Mouse (Mus musculus) stomach, postnatal 0 days (tissue): ENCODE results near the gene Kcnj10. TPM values are rescaled to one million over a fixed set of nuclear protein-coding genes. Genes with fewer than 3 reads are reported as not detected.

Experiments
- ATAC-seq: fragments of 200-750 bp; cut with Nextera tagmentation; 2 replicates; pipeline ENCODE4 v1.8.0; 2017; ENCODE audit not compliant: low FRiP score, low TSS enrichment
- DNase-seq: peaks from one replicate; pipeline ENCODE4 v3.0.0-alpha.2; 2016; ENCODE audit warnings: low spot score
- H3K27ac ChIP-seq: fragments of 300-500 bp; sonication (generic); replicated peaks from 2 replicates; pipeline ENCODE4 v1.5.1; 2014; ENCODE audit warnings: mild to moderate bottlenecking, control low read depth
- H3K27me3 ChIP-seq: fragments of 300-500 bp; sonication (generic); 2 replicates; pipeline ENCODE4 v1.6.1; 2014; ENCODE audit warnings: low read length; ENCODE audit not compliant: control insufficient read depth, insufficient read depth
- H3K36me3 ChIP-seq: fragments of 300-500 bp; sonication (generic); 2 replicates; pipeline ENCODE4 v1.6.1; 2014; ENCODE audit warnings: low read length, mixed read lengths; ENCODE audit not compliant: control insufficient read depth, insufficient read depth
- H3K4me1 ChIP-seq: fragments of 300-500 bp; sonication (generic); replicated peaks from 2 replicates; pipeline ENCODE4 v1.6.1; 2014; ENCODE audit warnings: antibody characterized with exemption; ENCODE audit not compliant: control insufficient read depth, insufficient read depth
- H3K4me2 ChIP-seq: fragments of 300-500 bp; sonication (generic); replicated peaks from 2 replicates; pipeline ENCODE4 v1.6.1; 2014; ENCODE audit warnings: low read depth, mild to moderate bottlenecking, control low read depth, moderate library complexity
- H3K4me3 ChIP-seq: fragments of 300-500 bp; sonication (generic); 2 replicates; pipeline ENCODE4 v1.5.1; 2014; ENCODE audit warnings: low read depth, low read length, control low read depth
- H3K9ac ChIP-seq: fragments of 300-500 bp; sonication (generic); 2 replicates; pipeline ENCODE4 v1.6.1; 2014; ENCODE audit warnings: mild to moderate bottlenecking, low read length, control low read depth, mixed read lengths
- H3K9me3 ChIP-seq: fragments of 300-500 bp; sonication (generic); 2 replicates; pipeline ENCODE4 v1.6.1; 2016; ENCODE audit warnings: low read length; ENCODE audit not compliant: control insufficient read depth
- CTCF ChIP-seq: IDR thresholded peaks from 2 replicates; pipeline ENCODE4 v1.5.1; 2016; ENCODE audit warnings: antibody characterized with exemption, low read depth, mild to moderate bottlenecking, moderate library complexity
- EP300 ChIP-seq: optimal IDR thresholded peaks from 2 replicates; pipeline ENCODE3; 2016; ENCODE audit warnings: antibody characterized with exemption
- WGBS: fragments of 180-500 bp; shearing (Covaris S2); extraction: QIAGEN DNeasy Blood & Tissue Kit; methylation state at CpG from one replicate; pipeline ENCODE4 v1.1.7; 2014; 5-methylcytosine and 5-hydroxymethylcytosine counted together
- polyA plus RNA-seq: library from polyadenylated mRNA; unstranded; fragments of >200 nt; fragmentation: Nextera tagmentation; extraction: Ambion mirVana; gene quantifications from 2 replicates; pipeline ENCODE4 v1.2.1, GENCODE M21; 2015

Kcnj10 gene
- polyA plus RNA-seq, 1 experiment from 2014 or later: 0.17 TPM

DNA sequence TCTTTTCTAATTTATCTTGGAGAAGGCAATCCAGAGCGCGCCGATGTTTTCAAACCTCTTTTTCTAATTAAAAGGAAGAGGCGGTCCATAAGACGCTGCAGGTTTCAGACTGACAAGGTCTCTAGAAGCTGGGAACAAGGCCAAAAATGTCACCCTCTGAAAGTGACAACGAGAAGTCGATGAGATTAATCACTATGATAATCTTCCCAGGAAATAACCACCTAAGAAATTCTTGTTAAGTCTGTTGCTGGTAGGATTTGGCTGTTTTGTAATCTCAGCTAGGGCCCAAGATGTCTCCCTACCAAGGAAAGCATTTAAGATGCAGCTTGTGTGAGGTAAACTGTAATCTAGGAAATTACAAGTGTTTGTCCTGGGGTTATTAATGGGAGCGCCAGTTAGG is 52.7 kb downstream of the Kcnj10 start:
- H3K4me1 ChIP-seq: no peaks in the 10 kb centered on the region
- no peak for ATAC-seq
- no peaks in the 10 kb centered on the region for H3K36me3 ChIP-seq
- H3K9ac ChIP-seq: no peak overlapping the region
- H3K27me3 ChIP-seq: no peaks in the 10 kb centered on the region
- H3K27ac ChIP-seq: no peak overlapping the region
- no peak overlapping the region for H3K4me2 ChIP-seq
- no peaks in the 10 kb centered on the region for H3K9me3 ChIP-seq
- no peak for DNase-seq
- WGBS: 57% methylated on average over 8 of the region's 8 CpGs
- TF ChIP-seq CTCF (no peak), EP300 (no peak)
- H3K4me3 ChIP-seq: no peak overlapping the region

DNA sequence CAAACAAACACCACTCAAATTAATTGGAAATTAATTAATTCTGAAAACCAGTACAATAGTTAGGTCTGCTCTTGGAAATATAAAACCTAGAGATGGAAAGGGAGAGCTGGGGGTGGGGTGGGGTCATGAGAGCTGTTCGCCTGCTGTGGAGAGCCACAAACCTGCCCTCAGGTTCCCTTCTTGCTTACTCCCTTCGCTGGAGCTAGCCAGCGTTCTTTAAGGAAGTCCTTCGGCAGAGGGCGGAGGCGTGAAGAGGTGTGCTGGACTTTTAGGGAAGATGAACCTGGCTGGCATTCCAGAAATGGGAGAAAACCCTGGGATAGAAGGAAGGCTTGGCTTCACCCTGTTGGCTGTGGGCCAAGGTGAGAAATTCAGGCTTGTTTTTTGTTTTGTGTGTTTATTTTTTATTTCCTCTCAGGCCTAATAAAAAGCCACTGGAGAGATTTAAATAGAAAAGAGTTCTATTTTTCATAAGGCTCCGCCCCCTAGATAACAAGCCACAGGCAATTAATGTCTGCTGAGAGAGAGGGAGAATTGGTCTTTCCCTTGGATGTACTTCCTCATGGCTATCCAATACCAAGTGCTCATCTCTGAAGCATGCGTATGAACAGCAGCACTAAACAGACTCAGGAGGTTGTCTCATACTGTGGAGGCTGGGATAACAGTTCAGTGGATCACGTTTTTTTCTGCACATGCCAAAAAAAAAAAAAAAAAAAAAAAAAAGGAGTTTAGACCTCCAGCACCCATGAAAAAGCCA is 56.2 kb downstream of the Kcnj10 start:
- Histone ChIP-seq H3K4me2 (no peak overlapping the region), H3K9ac (no peak overlapping the region), H3K4me3 (no peak overlapping the region), H3K27ac (no peak overlapping the region), H3K9me3 (no peaks in the 10 kb centered on the region), H3K4me1 (no peaks in the 10 kb centered on the region), H3K36me3 (no peaks in the 10 kb centered on the region), H3K27me3 (no peaks in the 10 kb centered on the region)
- DNase-seq (no peak), ATAC-seq (no peak)
- WGBS: 47% methylated on average over 9 of the region's 9 CpGs
- TF ChIP-seq EP300 (no peak), CTCF (no peak)

DNA sequence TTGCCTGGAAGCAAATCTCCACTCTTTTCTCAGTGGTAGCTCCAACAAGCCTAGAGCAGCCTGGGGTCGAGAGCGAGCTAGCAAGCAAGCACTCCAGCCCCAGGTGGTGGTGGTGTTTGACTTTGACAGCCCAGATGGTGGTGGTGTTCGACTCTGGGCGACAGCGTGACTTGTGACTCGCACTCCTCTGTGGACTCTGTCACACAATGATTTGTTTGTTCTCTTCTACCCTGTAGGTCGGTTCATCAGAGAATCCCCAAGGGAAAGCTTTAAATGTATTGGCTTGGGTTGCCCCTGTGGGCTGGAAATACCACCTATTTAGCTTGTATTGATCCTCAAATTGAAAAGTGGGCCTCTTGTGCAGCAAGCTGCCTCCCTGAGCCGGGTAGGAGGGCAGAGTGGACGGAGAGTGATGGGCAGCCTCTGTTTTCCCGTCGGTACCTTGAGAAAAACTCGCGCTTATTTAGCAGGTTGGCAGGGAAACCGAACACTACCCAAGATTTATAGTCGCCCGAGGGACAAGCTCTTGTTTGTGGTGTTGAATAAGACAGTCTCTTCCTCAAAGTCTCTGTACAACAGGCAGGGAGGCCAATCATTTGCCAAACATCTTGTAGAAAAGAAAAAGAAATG is 65.2 kb downstream of the Kcnj10 start:
- no peak overlapping the region for H3K4me2 ChIP-seq
- no peaks in the 10 kb centered on the region for H3K36me3 ChIP-seq
- TF ChIP-seq EP300 (no peak), CTCF (no peak)
- no peak overlapping the region for H3K27ac ChIP-seq
- WGBS: 30% methylated on average over 16 of the region's 16 CpGs
- no peaks in the 10 kb centered on the region for H3K27me3 ChIP-seq
- H3K9me3 ChIP-seq: no peaks in the 10 kb centered on the region
- no peak for ATAC-seq
- H3K9ac ChIP-seq: no peak overlapping the region
- no peak for DNase-seq
- H3K4me3 ChIP-seq: no peak overlapping the region
- H3K4me1 ChIP-seq: no peaks in the 10 kb centered on the region

DNA sequence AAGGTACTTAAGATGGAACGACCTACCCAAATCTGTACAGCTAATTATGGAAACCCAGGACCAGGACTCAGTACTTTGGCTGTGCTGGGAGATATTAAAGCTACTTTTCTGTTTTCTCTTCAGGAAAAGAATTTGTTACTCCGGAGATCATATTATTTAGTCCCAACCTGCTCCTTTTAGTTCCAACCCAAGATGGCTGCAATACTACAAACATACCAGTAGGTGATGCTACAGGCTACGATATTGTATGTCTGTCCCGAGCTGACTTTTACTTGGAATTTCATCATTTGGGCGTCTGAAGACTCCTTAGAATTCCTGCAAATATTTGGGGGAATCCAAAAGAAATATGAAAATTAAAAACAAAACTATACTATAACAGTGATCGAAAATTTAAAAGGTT is 68.0 kb downstream of the Kcnj10 start:
- Histone ChIP-seq H3K9me3 (no peaks in the 10 kb centered on the region), H3K9ac (no peak overlapping the region), H3K36me3 (no peaks in the 10 kb centered on the region), H3K4me2 (no peak overlapping the region), H3K4me1 (no peaks in the 10 kb centered on the region), H3K27ac (no peak overlapping the region), H3K4me3 (no peak overlapping the region), H3K27me3 (no peaks in the 10 kb centered on the region)
- peak; percentile 97 for TF ChIP-seq CTCF
- TF ChIP-seq EP300: no peak
- DNase-seq (no peak), ATAC-seq (no peak)
- 7% methylated on average over 6 of the region's 6 CpGs for WGBS

DNA sequence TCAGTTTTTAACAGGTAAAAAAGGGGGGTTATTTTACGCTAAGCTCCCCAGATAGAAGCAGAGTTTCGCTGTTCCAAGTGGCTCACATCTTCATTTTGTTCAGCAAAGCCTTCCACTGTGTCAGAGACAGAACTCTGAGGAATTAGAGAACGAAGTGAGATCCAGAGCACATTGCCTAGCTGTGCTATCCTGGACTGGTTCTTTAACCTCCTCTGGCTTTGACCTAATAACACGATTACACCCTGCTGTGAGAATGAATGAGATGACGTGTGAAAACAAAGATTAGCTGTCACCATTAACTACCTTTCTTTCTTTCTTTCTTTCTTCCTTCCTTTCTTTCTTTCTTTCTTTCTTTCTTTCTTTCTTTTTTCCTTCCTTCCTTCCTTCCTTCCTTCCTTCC is 68.4 kb downstream of the Kcnj10 start:
- H3K4me3 ChIP-seq: no peak overlapping the region
- no peaks in the 10 kb centered on the region for H3K9me3 ChIP-seq
- H3K27me3 ChIP-seq: no peaks in the 10 kb centered on the region
- no peak overlapping the region for H3K9ac ChIP-seq
- no peak overlapping the region for H3K4me2 ChIP-seq
- no peak overlapping the region for H3K27ac ChIP-seq
- no peaks in the 10 kb centered on the region for H3K36me3 ChIP-seq
- ATAC-seq: no peak
- WGBS: 14% methylated on average over 5 of the region's 5 CpGs
- no peaks in the 10 kb centered on the region for H3K4me1 ChIP-seq
- no peak for DNase-seq
- TF ChIP-seq CTCF (no peak), EP300 (no peak)

DNA sequence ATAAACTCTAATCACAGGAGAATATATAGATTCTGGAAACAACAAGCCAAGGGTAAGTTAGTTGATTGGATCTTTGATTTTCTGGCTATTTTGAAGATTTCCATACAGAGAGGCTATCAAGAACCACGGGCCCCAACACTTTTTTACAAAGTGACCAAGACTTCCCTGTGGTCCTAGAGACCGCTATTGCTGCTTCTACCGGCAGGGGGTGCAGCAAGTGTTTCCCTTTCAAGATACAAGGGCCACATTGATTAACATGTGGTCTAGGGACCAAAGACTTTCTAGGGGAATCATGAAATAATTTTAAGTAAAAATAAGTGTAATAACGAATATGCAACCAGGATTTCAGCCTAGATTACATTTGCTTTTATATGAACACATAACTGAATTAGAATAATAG is 69.8 kb downstream of the Kcnj10 start:
- Histone ChIP-seq H3K36me3 (no peaks in the 10 kb centered on the region), H3K27ac (no peak overlapping the region), H3K9ac (no peak overlapping the region), H3K4me1 (no peaks in the 10 kb centered on the region), H3K27me3 (no peaks in the 10 kb centered on the region), H3K4me2 (no peak overlapping the region), H3K9me3 (no peaks in the 10 kb centered on the region), H3K4me3 (no peak overlapping the region)
- DNase-seq (peak; percentile 75), ATAC-seq (no peak)
- WGBS: 7% methylated on average over 4 of the region's 4 CpGs
- peak; percentile 86 for TF ChIP-seq CTCF
- TF ChIP-seq EP300: no peak
